Mouse (Mus musculus): ENCODE measurements at regions not wholly inside any gene's neighbourhood (a gene's known extent, or its start where the extent isn't known, plus 50 kb on each side); places are given as distances from the start of the nearest gene placed in this dataset.

DNA sequence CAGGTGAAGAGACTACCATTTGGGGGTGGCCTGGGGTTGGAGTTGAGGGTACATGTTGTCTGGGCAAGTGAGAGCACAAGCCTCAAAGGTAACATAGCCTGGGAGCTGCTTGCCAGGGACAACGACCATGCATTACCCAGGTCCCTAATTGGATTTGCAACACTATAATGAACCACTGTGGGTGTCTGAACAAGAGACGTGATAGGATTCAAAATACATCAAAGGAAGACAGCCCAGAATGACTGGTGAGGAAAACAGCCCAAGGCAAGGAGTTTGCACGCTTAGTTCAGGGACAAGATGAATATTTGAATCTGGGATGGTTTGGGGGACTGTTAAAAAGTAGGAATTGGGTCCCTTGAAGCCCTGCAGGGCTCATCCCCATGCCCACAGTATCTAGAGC is 173.0 kb upstream of the Kit start:
- no peak for TF ChIP-seq CTCF (IDR thresholded peaks at IDR 0.05; ENCODE audit: low read depth)
- no peak for TF ChIP-seq EP300 (IDR thresholded peaks at IDR 0.05; ENCODE audit: low read depth)
